Mouse (Mus musculus) neutrophil, adult 5-6 weeks (primary cell): ENCODE results near the gene Ptrh2. TPM values are rescaled to one million over a fixed set of nuclear protein-coding genes. Genes with fewer than 3 reads are reported as not detected.
"Not testable (repeated sequence)": the region's sequence is repeated elsewhere in the genome, so short reads cannot be mapped to it uniquely, and the experiment has no call there.

Experiments used
- ATAC-seq: fragments of 151-379, 151-347 bp; 2 replicates; pipeline ENCODE4 v1.8.0; 2017; ENCODE audit warnings: mild to moderate bottlenecking, moderate TSS enrichment; ENCODE audit not compliant: insufficient number of reproducible peaks, poor library complexity, low FRiP score, severe bottlenecking; ENCODE audit errors: extremely low read depth
- total RNA-seq: library from RNA; stranded (forward); fragments of 200-1000 nt; gene quantifications from 2 replicates; pipeline ENCODE4 v1.2.3, GENCODE M21; 2017

The Ptrh2 gene
- total RNA-seq, 1 experiment from 2014 or later, result 8.6 TPM

DNA sequence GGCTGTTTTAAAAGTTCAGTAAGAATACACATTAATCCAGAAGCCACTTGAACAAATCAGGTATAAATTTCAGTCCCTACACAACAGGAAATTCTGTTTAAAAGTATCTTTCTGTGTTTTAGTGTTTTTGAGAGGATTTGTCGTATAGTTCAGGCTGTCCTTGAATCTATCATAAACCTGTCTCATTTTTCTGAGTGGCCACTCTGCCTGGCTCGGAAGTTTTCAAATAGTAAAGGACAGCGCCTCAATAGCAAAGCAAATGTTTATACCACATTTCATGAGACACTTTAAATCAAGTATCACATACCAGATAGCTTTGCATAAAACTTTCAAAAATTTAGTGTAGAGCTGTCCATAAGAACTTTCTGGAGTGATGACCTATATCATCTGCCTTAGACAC, 34.6 kb downstream of the Ptrh2 start:
- no peak for ATAC-seq

DNA sequence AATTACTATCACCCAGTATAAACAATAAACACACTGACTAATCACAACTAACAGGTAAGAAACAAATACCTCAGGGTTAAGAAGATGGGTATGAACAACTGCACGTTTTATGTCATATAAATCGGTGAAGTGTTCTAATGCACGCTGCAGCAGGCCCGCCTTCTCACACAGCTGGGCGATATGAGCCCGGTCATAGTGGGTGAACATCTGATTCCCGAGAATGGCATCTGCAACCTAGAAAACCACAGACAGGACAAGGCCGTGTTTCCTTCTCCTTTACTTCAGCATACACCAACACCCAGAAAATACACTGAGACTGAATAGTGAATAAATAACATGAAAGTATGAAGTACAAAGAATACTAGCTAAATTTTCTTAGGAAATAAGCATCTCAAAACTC, 35.6 kb downstream of the Ptrh2 start:
- no peak for ATAC-seq

DNA sequence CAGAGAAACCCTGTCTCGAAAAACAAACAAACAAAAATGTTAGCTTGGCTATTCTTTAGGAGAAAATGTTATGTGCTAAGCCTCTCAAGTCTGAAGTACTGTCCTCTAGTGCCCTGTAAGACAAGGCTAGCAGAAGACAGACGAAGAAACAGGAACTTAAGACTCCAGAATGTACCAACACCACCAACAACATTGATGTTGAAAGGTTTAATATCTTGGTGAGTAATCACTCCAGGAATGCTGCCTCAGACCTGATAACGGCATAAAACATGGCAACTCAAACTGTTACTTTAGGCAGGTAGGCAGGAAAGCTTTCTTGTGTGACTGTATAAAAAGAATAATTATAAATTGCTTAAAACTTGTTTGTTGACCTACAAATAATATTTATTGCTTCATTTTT, 40.2 kb downstream of the Ptrh2 start:
- no peak for ATAC-seq

DNA sequence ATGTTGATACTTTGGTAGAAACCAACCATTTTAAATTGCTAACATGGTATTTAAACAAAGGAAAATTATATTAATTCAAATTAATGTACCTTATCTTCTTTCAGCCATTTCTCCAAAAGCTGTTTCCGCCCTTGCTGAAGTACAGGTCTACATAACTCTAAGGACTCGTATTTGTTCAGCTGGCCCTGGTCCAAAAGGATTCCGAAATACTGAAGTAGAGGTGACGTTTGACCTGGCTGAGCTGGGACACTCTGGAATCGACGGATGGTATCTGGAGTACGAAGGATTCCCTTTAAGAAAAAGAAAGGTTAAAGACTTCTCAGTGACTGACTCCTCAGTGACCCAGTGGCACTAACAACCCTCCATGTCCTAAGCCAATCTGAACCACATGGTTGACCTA, 41.2 kb downstream of the Ptrh2 start:
- no peak for ATAC-seq

DNA sequence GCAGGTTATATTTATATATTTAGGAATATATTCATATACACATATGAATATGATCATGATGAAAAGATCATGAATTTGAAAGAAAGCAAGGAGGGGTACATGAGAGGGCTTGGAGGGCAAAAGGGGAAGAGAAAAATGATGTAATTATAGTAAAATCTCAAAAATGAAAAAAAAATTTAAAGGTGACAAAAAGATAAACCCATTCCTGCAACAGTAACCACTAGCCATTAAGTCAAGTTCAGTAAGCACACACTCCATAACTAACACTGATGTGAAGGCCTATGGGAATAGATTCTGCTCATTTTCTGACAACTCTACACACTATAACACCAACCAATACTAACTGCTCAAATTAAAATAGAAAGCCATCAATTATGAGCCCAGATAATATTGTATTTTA, 41.8 kb downstream of the Ptrh2 start:
- no peak for ATAC-seq

DNA sequence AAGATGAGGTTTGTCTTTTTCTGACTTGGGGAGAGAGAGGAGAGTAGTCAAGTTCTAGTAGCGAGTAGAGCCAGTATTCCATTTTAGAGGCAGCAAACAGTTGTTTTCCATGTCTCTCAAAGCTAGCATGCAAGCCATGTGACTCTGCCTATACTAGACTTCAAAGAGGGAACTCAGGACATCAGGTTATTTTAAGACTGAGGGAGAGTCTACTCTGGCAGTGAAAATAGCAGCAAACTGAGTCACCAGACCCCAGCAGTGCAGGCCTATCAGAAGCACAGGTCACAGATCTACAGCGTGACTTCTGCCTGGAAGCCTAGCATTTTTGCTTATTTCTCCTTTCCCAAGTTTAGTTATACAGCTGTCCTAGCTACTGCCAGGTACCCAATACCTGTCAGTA, 47.7 kb downstream of the Ptrh2 start:
- no peak for ATAC-seq

DNA sequence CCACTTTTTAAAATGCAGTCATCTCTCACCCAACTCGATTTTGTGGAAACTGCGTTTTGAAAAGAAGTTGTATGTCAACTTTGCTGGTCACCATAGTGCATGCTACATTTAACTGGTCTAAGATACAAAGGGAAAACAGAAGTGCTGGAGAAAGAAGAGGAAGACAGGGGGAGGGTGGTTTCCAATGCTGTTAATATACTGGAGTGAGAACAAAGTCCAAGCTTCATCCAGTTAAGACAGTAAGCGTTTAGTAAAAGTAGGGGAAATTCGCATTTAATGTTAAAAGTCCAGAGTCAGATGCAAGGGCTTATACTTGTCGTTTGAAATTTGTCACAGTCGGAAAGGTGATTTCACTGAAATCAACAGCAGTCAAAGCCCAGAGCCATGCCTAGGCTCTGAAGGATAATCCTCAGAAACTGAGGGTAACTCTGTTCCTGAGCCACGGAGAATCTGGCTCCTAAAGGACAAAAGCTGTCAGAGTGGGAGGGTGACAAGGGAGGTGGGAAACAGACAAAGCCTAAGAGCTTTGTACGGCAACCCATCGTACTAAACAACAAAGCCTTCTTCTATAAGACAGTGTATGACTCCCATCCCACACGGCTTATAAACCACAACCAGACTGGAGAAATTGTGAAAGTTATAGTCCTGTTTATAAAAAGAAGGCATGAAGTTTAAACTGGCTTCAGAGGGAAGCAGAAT, 50.6 kb downstream of the Ptrh2 start:
- no peak for ATAC-seq

DNA sequence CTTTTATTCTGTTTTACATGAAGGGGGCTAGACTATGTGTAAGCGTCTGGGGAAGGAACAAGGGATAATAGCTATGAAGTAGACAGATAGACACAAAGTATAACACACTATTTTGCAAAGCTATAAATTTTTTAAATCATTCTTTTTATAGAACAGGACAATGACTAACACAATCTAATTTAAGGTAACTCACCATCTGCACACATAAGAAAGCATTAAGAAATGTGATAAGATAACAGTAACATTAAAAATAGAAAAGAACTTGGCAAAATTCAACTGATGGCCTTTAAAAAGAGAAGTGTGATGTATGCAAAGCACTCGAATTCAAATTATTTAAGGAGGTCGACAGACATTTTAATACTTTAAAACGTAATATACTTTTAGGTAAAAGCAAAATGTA, 51.2 kb downstream of the Ptrh2 start:
- no peak for ATAC-seq

DNA sequence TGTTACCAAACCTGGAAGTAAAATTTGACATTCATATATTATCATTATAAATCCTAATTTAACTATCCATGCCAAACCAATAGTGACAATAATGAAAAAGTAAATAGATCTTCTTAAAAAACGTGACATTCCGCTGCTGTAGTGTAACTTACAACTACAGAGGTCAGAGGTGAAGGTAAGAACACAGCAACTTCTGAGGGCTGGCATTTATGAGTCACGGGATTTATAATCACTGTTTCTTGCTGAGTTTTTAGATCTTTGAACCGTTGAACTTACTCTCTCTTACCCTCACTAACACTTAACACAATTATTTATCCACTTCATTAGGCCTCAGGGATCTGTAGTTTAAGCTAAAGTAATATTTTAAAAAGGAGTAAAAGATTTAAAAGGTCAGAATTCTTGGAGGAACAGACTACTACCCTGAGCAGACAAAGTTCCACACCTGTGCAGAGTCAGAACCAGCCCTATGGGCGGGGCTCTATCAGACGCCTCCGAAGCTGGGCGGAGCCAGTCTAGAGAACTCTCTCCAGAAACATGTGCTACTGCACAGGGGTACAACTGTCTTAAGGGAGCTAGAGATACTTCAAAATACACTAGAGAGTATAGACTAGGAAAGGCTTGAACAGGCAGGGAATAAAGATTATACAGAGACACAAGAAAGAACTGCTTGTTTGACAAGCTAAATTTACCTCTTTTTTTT, 53.7 kb downstream of the Ptrh2 start:
- ATAC-seq, result no peak

DNA sequence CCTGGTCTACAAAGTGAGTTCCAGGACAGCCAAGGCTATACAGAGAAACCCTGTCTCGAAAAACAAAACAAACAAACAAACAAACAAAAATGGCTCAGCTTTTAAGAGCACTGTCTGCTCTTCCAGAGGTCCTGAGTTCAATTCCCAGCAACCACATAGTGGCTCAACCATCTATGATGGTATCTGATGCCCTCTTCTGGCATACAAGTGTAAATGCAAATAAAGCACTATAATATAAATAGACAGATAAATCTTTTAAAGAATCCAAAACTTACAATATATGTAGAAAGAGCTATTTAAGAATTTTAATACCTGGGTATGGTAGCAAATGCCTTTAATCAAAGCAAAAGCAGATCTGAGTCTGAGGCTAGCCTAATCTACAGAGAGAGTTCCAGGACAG, 54.5 kb downstream of the Ptrh2 start:
- not testable (repeated sequence) for ATAC-seq

DNA sequence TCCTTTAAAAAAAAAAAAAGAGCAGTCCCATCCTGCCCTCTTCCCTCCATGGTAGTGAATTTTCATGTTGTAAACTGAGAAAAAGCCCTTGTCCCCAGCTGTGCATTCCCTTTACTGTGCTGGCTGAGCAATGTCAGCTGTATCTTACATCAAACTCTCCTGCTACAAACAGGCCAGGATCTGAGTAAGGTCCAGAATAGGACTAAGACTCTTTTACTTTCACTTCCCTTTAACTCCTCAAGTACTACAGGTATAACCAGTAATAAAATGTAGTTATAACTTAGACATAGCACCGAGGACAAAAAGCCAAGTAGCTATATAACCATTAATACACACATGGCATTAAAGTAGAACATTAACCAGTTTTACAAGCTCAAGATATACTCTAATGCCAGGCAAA, 55.2 kb downstream of the Ptrh2 start:
- ATAC-seq, result peak; percentile 75

DNA sequence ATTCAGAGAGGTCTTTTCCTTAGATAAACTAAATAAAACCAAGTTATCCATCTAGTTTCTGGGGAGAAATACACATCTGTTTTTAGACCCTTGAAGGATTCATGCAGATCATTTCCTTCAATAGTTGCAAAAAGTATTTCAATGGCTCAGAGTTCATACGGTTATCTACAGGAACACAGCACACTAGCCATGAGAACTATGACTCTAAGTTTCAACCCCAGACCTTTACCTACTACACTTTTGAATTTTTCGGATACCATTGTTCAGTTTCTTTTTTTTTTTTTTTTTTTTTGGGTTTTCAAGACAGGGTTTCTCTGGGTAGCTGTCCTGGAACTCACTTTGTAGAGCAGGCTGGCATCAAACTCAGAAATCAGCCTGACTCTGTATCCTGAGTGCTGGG, 55.7 kb downstream of the Ptrh2 start:
- no peak for ATAC-seq

DNA sequence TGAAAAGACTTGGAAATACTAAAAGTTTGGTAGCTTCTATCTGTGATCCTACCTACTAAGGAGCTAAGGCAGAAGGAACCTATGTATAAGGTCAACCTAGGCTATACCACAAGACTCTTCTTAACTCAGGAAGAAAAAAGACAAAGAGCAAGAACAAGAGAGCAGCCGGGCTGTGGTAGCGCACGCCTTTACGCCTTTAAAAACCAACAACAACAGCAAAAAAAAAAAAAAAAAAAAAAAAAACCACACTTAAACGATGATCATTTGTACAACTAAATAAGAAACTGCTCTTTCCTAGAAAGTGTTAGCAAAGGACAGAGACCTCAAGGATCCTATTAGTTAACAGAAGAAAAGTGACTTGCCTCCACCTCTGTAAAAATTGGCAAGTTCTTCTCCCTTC, 57.7 kb downstream of the Ptrh2 start:
- no peak for ATAC-seq

Other genes starting within 250 kb of the Ptrh2 start
- gene Rnft1, start 199.3 kb upstream of the Ptrh2 start, total RNA-seq, result 15.2 and 19.8 TPM in 2 replicates
- 52.5 and 55.4 TPM in 2 replicates for gene Rps6kb1, start 139.2 kb upstream of the Ptrh2 start, total RNA-seq
- 6.4 and 6.9 TPM in 2 replicates for gene Tubd1, start 139.0 kb upstream of the Ptrh2 start, total RNA-seq
- gene Vmp1, start 149 bp upstream of the Ptrh2 start, total RNA-seq, result 210 and 221 TPM in 2 replicates
- gene Cltc, start 73.6 kb downstream of the Ptrh2 start, total RNA-seq, result 157 and 168 TPM in 2 replicates
- gene Dhx40, start 123.8 kb downstream of the Ptrh2 start, total RNA-seq, result 131 and 133 TPM in 2 replicates